Mouse (Mus musculus): ENCODE results near the gene Tmem246. TPM values are rescaled to one million over a fixed set of nuclear protein-coding genes. Genes with fewer than 3 reads are reported as not detected.

The Tmem246 gene
- not detected in 2 replicates for total RNA-seq (2023)

DNA sequence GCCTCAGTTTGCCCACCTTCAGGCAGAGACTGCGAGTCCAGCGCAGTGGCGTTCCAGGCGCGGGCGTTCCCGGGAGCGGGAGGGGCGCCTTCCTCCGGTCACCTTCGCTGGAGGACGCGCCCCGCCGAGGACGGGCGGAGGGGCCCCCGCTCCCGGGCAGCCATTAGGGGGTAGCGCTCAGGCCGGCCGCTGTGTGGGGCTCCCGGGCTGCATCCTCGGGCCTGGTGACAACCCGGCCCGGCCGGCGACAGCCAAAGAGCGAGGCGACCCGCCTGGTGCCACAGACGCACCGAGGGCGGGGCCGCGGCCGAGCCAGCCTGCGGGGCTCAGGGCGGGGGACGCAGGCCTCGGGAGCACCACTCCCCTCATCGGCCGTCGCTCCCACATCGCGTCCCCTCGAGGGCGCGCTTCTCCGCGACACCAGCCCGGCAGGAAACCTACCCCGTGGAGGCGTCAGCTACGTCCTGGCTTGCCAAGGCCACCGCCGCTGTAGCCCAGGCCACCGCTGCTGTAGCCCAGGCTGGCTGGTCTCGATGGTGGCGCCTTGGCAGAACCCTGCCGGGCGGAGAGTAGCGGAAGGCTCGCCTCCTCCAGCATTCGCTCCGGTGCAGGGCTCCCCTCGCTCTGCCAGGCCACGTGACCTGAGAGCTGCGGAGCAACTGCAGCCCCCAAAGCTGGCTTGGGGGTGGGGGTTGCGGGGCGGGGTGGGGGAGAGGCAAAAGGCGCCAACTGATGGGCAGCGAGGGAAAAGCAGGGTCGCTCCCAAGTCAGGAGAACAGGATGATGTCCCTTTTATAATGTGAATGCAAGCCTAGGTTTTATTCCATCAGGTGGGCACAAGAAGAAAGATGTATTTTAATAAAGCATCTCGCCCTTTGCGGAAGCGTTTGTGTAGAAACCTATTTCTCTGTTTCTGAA lies at the start of gene Tmem246:
Tmem246 (minus strand) TSS at position 694 of the 918 bp plus-strand sequence.

DNA sequence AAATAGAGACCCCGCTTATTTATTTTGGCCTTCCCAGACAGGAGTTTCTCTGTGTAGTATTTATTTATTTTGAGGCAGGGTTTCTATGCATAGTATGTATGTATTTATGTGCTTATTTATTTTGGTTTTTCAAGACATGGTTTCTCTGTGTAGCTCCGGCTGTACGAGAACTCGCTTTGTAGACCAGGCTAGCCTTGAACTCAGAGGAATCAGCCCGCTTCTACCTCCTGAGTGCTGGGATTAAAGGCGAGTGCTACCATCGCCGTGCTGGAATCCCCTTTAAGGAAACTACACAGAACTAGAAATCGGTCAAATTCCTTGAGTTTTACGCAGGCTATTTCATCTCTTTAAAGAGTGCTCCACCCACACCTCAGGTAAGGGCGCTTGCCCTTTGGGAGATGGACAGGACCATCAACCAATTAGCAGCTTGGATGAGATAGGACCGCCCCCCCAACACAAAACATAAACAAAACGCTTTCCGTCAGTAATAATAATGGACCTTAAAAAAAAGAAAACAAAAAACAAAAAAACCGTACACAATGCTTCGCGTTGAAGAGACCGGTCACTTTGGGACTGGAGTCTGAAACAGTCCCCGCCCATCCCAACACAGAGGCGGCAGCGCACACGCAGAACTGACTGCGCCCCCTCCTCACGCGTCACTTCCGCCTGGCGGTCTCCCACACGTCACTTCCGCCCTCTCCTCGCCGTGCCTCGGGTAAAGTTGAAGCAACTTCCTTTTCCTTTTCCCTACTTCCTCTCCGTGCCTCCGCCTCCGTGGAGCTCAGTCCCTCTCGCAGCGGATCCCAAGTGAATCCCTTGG lies 33.9 kb upstream of the Tmem246 start, which contains the start of gene Rnf20:
Rnf20 (plus strand) TSS at position 688 of the 820 bp plus-strand sequence.

DNA sequence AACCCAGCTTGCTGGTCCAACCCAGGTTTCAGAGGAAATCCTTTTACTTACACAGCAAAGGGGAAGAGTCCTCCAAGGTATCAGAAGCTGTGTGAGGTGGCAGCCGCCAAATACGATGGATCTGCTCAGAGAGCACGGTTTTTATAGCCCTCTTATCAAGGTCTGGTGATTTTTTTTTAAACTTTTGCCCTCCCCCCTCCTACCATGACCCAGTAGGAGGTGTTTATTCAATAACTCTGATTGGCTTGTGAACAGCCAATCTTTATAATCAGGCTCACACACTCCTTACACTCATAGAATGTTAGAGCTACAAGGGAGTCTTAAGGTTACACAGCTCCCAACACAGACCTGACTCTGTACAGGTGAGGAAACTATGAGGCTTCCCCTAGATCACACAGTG lies 48.3 kb downstream of the Tmem246 start, which contains the start of gene Aldob:
Aldob (minus strand) TSS at position 164 of the 400 bp plus-strand sequence.

Other genes starting within 250 kb of the Tmem246 start
- not detected in 2 replicates for gene Acnat2, start 189.7 kb downstream of the Tmem246 start, total RNA-seq (2023)
- gene Acnat1, start 124.0 kb downstream of the Tmem246 start, total RNA-seq (2023), result not detected in 2 replicates
- not detected in 2 replicates for gene Baat, start 91.3 kb downstream of the Tmem246 start, total RNA-seq (2023)
- gene Mrpl50, start 76.8 kb downstream of the Tmem246 start, total RNA-seq (2023), result 4.8 and 5.7 TPM in 2 replicates
- 0.82 and 1.0 TPM in 2 replicates for gene Zfp189, start 76.7 kb downstream of the Tmem246 start, total RNA-seq (2023)
- gene Aldob, start 48.3 kb downstream of the Tmem246 start, total RNA-seq (2023), result not detected in 2 replicates
- 152 and 197 TPM in 2 replicates for gene Rnf20, start 34.1 kb upstream of the Tmem246 start, total RNA-seq (2023)
- not detected in 2 replicates for gene Ppp3r2, start 84.1 kb upstream of the Tmem246 start, total RNA-seq (2023)
- gene Grin3a, start 247.9 kb upstream of the Tmem246 start, total RNA-seq (2023), result not detected in 2 replicates